Mouse (Mus musculus): ENCODE data around the gene Plcd3.

DNA sequence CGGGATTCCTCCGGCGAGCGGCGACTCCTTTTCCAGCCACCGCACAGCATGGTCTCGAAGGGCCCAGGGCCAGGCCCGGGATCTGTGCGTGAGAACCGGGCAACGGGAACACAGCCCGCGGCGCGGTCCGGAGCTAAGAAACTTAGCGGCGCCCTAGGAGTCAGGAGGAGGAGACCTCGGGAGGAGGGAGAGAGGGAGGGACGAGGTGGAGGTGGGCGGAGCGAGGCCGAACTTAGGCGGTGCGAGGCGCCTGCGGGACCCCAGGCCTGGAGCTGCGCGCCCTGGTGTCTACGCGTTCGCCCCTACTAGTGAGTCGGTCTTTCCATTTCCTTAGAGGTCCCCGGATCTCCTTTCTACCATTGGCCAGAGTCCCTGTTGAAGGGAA, at the start of gene Plcd3, which contains the start of gene Acbd4:
- TF ChIP-seq CTCF (IDR thresholded peaks at IDR 0.05; ENCODE audit: control insufficient read depth, insufficient read depth, low read length) (no peak), POLR2A (IDR thresholded peaks at IDR 0.05; ENCODE audit: borderline replicate concordance, control insufficient read depth, low read depth, low read length) (peak; percentile 41; the same call in 1 of the 2 replicates)

Measured in bone marrow, adult 2 months (tissue).